Mouse (Mus musculus): ENCODE data around the gene Sidt2. TPM values are rescaled to one million over a fixed set of nuclear protein-coding genes. Genes with fewer than 3 reads are reported as not detected.

The Sidt2 gene
- polyA plus RNA-seq, 1 experiment from 2014 or later: 21.2 TPM

DNA sequence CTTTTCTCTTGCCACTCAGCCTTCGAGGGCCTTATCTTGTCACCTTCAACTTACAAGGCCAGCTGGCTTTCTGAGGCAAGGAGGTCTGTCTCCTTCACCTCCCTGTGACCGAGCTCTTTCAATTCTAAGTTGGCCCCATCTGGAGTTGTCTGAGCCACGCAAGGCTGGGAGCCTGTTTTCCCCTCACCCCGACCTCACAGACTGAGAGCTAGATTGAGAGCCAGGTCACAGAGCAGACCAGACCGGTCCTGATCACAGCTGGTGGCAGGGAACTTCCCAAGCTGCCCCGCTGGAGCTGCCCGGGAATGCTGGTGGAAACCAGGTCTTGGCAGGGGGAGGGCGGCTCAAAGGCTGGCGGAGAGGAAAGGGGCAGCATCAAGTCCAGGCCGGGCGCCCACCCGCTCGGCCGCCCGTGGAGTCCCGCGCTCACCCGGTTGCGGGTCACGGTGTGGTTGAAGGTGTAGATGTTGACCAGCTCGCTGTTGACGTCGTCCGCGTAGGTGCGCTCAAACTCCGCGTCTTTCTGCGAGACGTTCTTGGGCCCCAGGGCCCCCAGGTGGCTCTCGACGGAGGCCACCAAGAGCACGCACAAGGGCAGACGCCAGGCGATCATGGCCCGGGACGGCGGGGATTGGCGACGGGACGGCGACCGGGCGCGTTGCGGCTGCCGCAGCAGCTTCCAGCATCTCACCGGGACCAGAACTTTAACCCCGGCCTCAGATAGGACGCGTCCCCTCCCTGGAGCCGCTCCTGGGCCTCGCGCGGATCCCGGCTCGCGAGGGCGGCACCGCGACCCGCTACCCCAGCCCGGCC is 558 bp downstream of the Sidt2 start:
- peak overlapping the region; percentile 83 for H3K4me3 ChIP-seq (ENCODE audit: low read depth, low read length)
- ATAC-seq (replicated peaks; ENCODE audit: low FRiP score) (peak; percentile 53), DNase-seq (ENCODE audit: low spot score) (no peak)
- H3K4me2 ChIP-seq (ENCODE audit: low read depth, low read length, severe bottlenecking): peak overlapping the region; percentile 93
- no peaks in the 10 kb centered on the region for H3K27me3 ChIP-seq (ENCODE audit: control insufficient read depth, insufficient read depth, low read length)
- H3K27ac ChIP-seq (ENCODE audit: low read depth, low read length): peak overlapping the region; percentile 71
- H3K9ac ChIP-seq (ENCODE audit: low read length): peak overlapping the region; percentile 86
- peaks cover 11% of the 10 kb centered on the region; the same call in 1 of the 2 replicates for H3K4me1 ChIP-seq (replicated peaks; ENCODE audit: control insufficient read depth, insufficient read depth, low read length)
- H3K9me3 ChIP-seq (ENCODE audit: control insufficient read depth, low read length): no peaks in the 10 kb centered on the region
- no peaks in the 10 kb centered on the region; the same call in 1 of the 2 replicates for H3K36me3 ChIP-seq (ENCODE audit: control insufficient read depth, insufficient read depth, low read length)
- WGBS: under 1% methylated on average over 61 of the region's 63 CpGs

GRCm38 (mm10) chr9:45953511-45954293 is 1.4 kb downstream of the Sidt2 start:
- H3K27ac ChIP-seq (ENCODE audit: low read depth, low read length): no peak overlapping the region
- no peak for ATAC-seq (replicated peaks; ENCODE audit: low FRiP score)
- 67% methylated on average over 13 of the region's 13 CpGs for WGBS

DNA sequence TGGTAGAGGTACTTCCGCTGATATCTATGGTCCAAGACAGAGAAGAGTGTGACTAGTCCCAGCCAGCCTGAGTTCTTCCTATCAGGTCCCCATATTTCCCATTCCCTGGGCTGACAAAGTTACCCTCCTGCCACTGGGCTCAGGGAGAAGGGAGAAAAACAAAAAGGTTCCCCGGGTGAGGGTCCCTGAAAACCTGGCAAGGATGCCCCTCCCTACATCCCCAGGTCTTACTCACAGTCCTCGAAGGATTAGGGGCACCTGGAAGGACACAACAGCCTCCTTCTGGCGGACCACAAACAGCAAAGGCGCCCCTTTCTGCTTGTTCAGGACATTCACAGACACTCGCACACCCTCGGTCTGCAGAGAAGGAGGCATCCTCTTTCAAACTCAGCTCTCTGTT is 2.2 kb downstream of the Sidt2 start:
- Histone ChIP-seq H3K9ac (ENCODE audit: low read length) (no peak overlapping the region; the same call in 1 of the 2 replicates), H3K4me2 (ENCODE audit: low read depth, low read length, severe bottlenecking) (no peak overlapping the region), H3K9me3 (ENCODE audit: control insufficient read depth, low read length) (no peaks in the 10 kb centered on the region), H3K27ac (ENCODE audit: low read depth, low read length) (no peak overlapping the region), H3K4me3 (ENCODE audit: low read depth, low read length) (no peak overlapping the region), H3K4me1 (replicated peaks; ENCODE audit: control insufficient read depth, insufficient read depth, low read length) (peaks cover 11% of the 10 kb centered on the region; the same call in 1 of the 2 replicates), H3K36me3 (ENCODE audit: control insufficient read depth, insufficient read depth, low read length) (no peaks in the 10 kb centered on the region; the same call in 1 of the 2 replicates), H3K27me3 (ENCODE audit: control insufficient read depth, insufficient read depth, low read length) (no peaks in the 10 kb centered on the region)
- DNase-seq (ENCODE audit: low spot score) (no peak), ATAC-seq (replicated peaks; ENCODE audit: low FRiP score) (no peak)
- 77% methylated on average over 7 of the region's 7 CpGs for WGBS

More at GRCm38 (mm10) chr9:45953511-45954293, 1.4 kb downstream of the Sidt2 start:
- no peak for DNase-seq (ENCODE audit: low spot score)
- no peaks in the 10 kb centered on the region; the same call in 1 of the 2 replicates for H3K36me3 ChIP-seq (ENCODE audit: control insufficient read depth, insufficient read depth, low read length)
- no peaks in the 10 kb centered on the region for H3K9me3 ChIP-seq (ENCODE audit: control insufficient read depth, low read length)
- H3K4me2 ChIP-seq (ENCODE audit: low read depth, low read length, severe bottlenecking): peak overlapping the region; percentile 93
- H3K4me3 ChIP-seq (ENCODE audit: low read depth, low read length): peak overlapping the region; percentile 83
- peak overlapping the region; percentile 86 for H3K9ac ChIP-seq (ENCODE audit: low read length)
- no peaks in the 10 kb centered on the region for H3K27me3 ChIP-seq (ENCODE audit: control insufficient read depth, insufficient read depth, low read length)
- H3K4me1 ChIP-seq (replicated peaks; ENCODE audit: control insufficient read depth, insufficient read depth, low read length): peaks cover 11% of the 10 kb centered on the region; the same call in 1 of the 2 replicates

GRCm38 (mm10) chr9:45952057-45952456 is 3.0 kb downstream of the Sidt2 start:
- ATAC-seq (replicated peaks; ENCODE audit: low FRiP score) (no peak), DNase-seq (ENCODE audit: low spot score) (no peak)
- H3K36me3 ChIP-seq (ENCODE audit: control insufficient read depth, insufficient read depth, low read length): no peaks in the 10 kb centered on the region; the same call in 1 of the 2 replicates
- peaks cover 11% of the 10 kb centered on the region; the same call in 1 of the 2 replicates for H3K4me1 ChIP-seq (replicated peaks; ENCODE audit: control insufficient read depth, insufficient read depth, low read length)
- no peak overlapping the region for H3K27ac ChIP-seq (ENCODE audit: low read depth, low read length)
- H3K9me3 ChIP-seq (ENCODE audit: control insufficient read depth, low read length): no peaks in the 10 kb centered on the region
- no peak overlapping the region for H3K4me2 ChIP-seq (ENCODE audit: low read depth, low read length, severe bottlenecking)
- H3K27me3 ChIP-seq (ENCODE audit: control insufficient read depth, insufficient read depth, low read length): no peaks in the 10 kb centered on the region
- no peak overlapping the region for H3K4me3 ChIP-seq (ENCODE audit: low read depth, low read length)
- 89% methylated on average over 4 of the region's 4 CpGs for WGBS
- H3K9ac ChIP-seq (ENCODE audit: low read length): no peak overlapping the region

DNA sequence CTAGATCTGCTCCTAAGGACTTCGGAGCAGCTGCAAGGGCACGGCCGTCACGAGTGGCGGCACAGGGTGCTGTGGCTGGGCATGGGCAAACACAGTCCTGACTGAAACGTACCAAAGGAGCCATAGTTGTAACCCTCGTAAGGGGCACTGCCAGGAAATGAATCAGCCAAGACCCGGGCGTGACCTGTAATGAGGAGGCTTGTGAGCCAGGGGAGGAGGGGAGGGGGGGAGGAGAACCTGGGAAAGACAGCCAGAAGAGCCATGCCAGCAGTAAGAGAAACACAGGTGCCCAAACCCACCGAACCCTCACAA is 8.2 kb downstream of the Sidt2 start:
- WGBS: 93% methylated on average over 10 of the region's 10 CpGs
- no peak for ATAC-seq (replicated peaks; ENCODE audit: low FRiP score)
- H3K9ac ChIP-seq (ENCODE audit: low read length): no peak overlapping the region

DNA sequence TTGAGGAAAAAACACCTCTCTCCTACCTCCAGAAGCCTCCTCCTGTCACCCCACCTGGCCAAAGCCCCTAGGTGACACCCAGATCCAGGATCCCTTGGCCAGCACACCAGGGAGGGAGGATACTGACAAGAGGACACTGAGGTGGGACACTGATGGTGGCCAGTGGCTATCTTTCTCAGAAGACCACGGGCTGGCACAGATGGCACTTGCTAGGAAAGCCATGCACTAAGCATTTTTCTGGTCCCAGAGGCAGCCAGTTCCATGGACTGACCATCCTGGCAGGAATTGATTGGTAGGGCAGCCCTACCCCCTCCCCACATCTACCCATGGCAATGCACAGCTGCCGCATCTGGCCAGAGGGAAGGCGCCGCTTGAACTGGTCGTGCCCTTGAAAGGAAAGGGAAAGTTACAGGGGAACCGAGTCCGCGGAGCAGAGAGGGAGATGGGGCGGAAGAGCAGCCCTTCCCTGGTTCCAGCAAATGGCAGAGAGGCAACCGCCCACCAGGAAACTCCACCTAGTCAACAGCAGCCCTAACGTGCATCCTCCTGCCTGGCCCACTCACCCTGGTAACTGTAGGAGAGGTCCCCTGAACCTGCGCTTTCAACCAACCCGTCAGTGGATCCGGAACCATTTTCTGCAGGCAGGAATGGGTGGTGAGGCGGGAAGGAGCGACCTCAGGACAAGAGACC is 8.7 kb downstream of the Sidt2 start:
- no peaks in the 10 kb centered on the region for H3K27me3 ChIP-seq (ENCODE audit: control insufficient read depth, insufficient read depth, low read length)
- no peak overlapping the region for H3K9ac ChIP-seq (ENCODE audit: low read length)
- DNase-seq (ENCODE audit: low spot score) (no peak), ATAC-seq (replicated peaks; ENCODE audit: low FRiP score) (no peak)
- no peaks in the 10 kb centered on the region for H3K9me3 ChIP-seq (ENCODE audit: control insufficient read depth, low read length)
- 91% methylated on average over 16 of the region's 16 CpGs for WGBS
- no peaks in the 10 kb centered on the region; the same call in 1 of the 2 replicates for H3K36me3 ChIP-seq (ENCODE audit: control insufficient read depth, insufficient read depth, low read length)
- H3K27ac ChIP-seq (ENCODE audit: low read depth, low read length): no peak overlapping the region
- H3K4me1 ChIP-seq (replicated peaks; ENCODE audit: control insufficient read depth, insufficient read depth, low read length): no peaks in the 10 kb centered on the region
- H3K4me3 ChIP-seq (ENCODE audit: low read depth, low read length): no peak overlapping the region
- H3K4me2 ChIP-seq (ENCODE audit: low read depth, low read length, severe bottlenecking): no peak overlapping the region

More for the DNA sequence above, 8.2 kb downstream of the Sidt2 start:
- no peak for DNase-seq (ENCODE audit: low spot score)
- Histone ChIP-seq H3K4me2 (ENCODE audit: low read depth, low read length, severe bottlenecking) (no peak overlapping the region), H3K27ac (ENCODE audit: low read depth, low read length) (no peak overlapping the region), H3K36me3 (ENCODE audit: control insufficient read depth, insufficient read depth, low read length) (no peaks in the 10 kb centered on the region; the same call in 1 of the 2 replicates), H3K4me3 (ENCODE audit: low read depth, low read length) (no peak overlapping the region), H3K27me3 (ENCODE audit: control insufficient read depth, insufficient read depth, low read length) (no peaks in the 10 kb centered on the region), H3K9me3 (ENCODE audit: control insufficient read depth, low read length) (no peaks in the 10 kb centered on the region), H3K4me1 (replicated peaks; ENCODE audit: control insufficient read depth, insufficient read depth, low read length) (no peaks in the 10 kb centered on the region)

- no peak overlapping the region for H3K4me2 ChIP-seq (ENCODE audit: low read depth, low read length, severe bottlenecking)
- WGBS: 93% methylated on average over 13 of the region's 13 CpGs
- H3K9me3 ChIP-seq (ENCODE audit: control insufficient read depth, low read length): no peaks in the 10 kb centered on the region
- H3K4me3 ChIP-seq (ENCODE audit: low read depth, low read length): no peak overlapping the region
- no peaks in the 10 kb centered on the region for H3K27me3 ChIP-seq (ENCODE audit: control insufficient read depth, insufficient read depth, low read length)
- no peak for DNase-seq (ENCODE audit: low spot score)
- no peak overlapping the region for H3K27ac ChIP-seq (ENCODE audit: low read depth, low read length)
- no peak overlapping the region for H3K9ac ChIP-seq (ENCODE audit: low read length)
- no peaks in the 10 kb centered on the region for H3K4me1 ChIP-seq (replicated peaks; ENCODE audit: control insufficient read depth, insufficient read depth, low read length)
- ATAC-seq (replicated peaks; ENCODE audit: low FRiP score): no peak
- no peaks in the 10 kb centered on the region; the same call in 1 of the 2 replicates for H3K36me3 ChIP-seq (ENCODE audit: control insufficient read depth, insufficient read depth, low read length)
Observed at GRCm38 (mm10) chr9:45945721-45946120, 9.3 kb downstream of the Sidt2 start.

All from forebrain, embryonic 11.5 days (tissue).